Comparison of ENCODE assay signal across 19 mouse cellular contexts in the genomic region with DNA sequence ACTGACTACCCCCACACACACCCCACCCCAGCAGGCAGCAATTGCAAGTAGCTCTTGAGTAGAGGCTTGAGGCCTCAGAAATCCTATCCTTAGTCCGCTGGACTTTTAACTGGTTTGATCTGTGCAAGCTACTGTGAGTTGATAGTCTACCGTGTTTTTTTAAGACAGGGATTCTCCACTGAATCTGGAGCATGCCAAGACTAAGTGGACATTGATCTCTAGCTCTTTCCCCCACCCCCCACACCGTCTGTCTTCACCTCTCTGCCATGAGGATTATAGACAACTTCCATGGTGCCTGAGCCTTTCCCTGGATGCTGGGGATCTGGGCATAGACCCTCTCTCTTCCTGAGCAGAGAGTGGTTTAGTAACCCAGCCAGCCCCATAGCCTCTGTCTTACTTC.
A peak's percentile ranks its signal among the peaks of the same experiment; 100 is the strongest.
DNase-seq lines count a peak whose midpoint lies in the region; ATAC-seq and TF ChIP-seq lines count a peak whose summit lies in the region.
"Had no signal": no experiment of that assay in that cellular context is flagged by ENCODE, and none has a peak within 500 bp of the region (broad histone marks: within the 10 kb centered on the region; RNA-seq: fewer than 3 reads in every experiment).

No protein-coding gene starts in this region.

- H3K9ac ChIP-seq in liver, adult 2 months (ENCODE audit: low read depth, low read length) = no peak overlapping the region
- H3K9ac ChIP-seq in liver, postnatal 0 days (replicated peaks) = no peak overlapping the region
- no peak overlapping the region for H3K9ac ChIP-seq in kidney, embryonic 15.5 days
- H3K9ac ChIP-seq: embryonic facial prominence, embryonic 15.5 days; heart, embryonic 12.5 days; hindbrain, embryonic 14.5 days had no signal

- H3K27ac ChIP-seq in liver, adult 2 months (replicated peaks; ENCODE audit: insufficient read depth, low read depth, low read length) = peak overlapping the region; percentile 57
- no peak overlapping the region for H3K27ac ChIP-seq in liver, postnatal 0 days (ENCODE audit: low read depth)
- H3K27ac ChIP-seq in kidney, embryonic 15.5 days = no peak overlapping the region
- H3K27ac ChIP-seq: embryonic facial prominence, embryonic 15.5 days; forebrain, embryonic 10.5 days; hindbrain, embryonic 10.5 days; hindbrain, embryonic 14.5 days had no signal

- TF ChIP-seq EP300 in liver, postnatal 0 days (IDR thresholded peaks at IDR 0.05; ENCODE audit: low read depth) = no peak

- H3K9me3 ChIP-seq in liver, postnatal 0 days (ENCODE audit: low read length) = no peaks in the 10 kb centered on the region
- H3K9me3 ChIP-seq in kidney, embryonic 15.5 days (replicated peaks) = no peaks in the 10 kb centered on the region
- H3K9me3 ChIP-seq: embryonic facial prominence, embryonic 15.5 days; forebrain, embryonic 10.5 days; heart, embryonic 12.5 days; hindbrain, embryonic 10.5 days had no signal

- intact Hi-C loops in gastrocnemius, postnatal 14 days (cut with DNase I; ENCODE audit: low total_unique reads) = no loop called here

- ATAC-seq in liver, postnatal 0 days = no peak
- peak; percentile 19; the same call in 1 of the 2 replicates for ATAC-seq in kidney, embryonic 15.5 days (replicated peaks; ENCODE audit: low FRiP score)
- ATAC-seq: forebrain, embryonic 14.5 days had no signal

- TF ChIP-seq CTCF in liver, adult 2 months (IDR thresholded peaks at IDR 0.05; ENCODE audit: low read depth, low read length) = no peak
- TF ChIP-seq CTCF in liver, postnatal 0 days (IDR thresholded peaks at IDR 0.05; ENCODE audit: low read depth) = no peak

- no peaks in the 10 kb centered on the region for H3K36me3 ChIP-seq in liver, adult 2 months (ENCODE audit: control insufficient read depth, insufficient read depth, low read length)
- H3K36me3 ChIP-seq in liver, postnatal 0 days (replicated peaks; ENCODE audit: insufficient read depth, low read length) = no peaks in the 10 kb centered on the region
- no peaks in the 10 kb centered on the region for H3K36me3 ChIP-seq in kidney, embryonic 15.5 days
- H3K36me3 ChIP-seq: embryonic facial prominence, embryonic 15.5 days; forebrain, embryonic 10.5 days; heart, embryonic 12.5 days; hindbrain, embryonic 10.5 days had no signal

- H3K4me1 ChIP-seq in liver, adult 2 months (ENCODE audit: control insufficient read depth, insufficient read depth, low read length) = peaks cover 26% of the 10 kb centered on the region
- peaks cover 11% of the 10 kb centered on the region; the same call in 1 of the 2 replicates for H3K4me1 ChIP-seq in liver, postnatal 0 days (ENCODE audit: insufficient read depth)
- H3K4me1 ChIP-seq in kidney, embryonic 15.5 days = no peaks in the 10 kb centered on the region
- H3K4me1 ChIP-seq: embryonic facial prominence, embryonic 15.5 days; forebrain, embryonic 10.5 days had no signal

- WGBS in liver, adult 2 months = 27% methylated on average over 3 of the region's 3 CpGs
- WGBS in liver, postnatal 0 days (ENCODE audit: insufficient replicate concordance) = 62% methylated on average over 3 of the region's 3 CpGs
- WGBS in kidney, embryonic 15.5 days = 65% methylated on average over 3 of the region's 3 CpGs

- H3K27me3 ChIP-seq in liver, adult 2 months (ENCODE audit: control insufficient read depth, insufficient read depth, low read length) = no peaks in the 10 kb centered on the region
- H3K27me3 ChIP-seq in liver, postnatal 0 days (ENCODE audit: insufficient read depth, low read length) = no peaks in the 10 kb centered on the region
- no peaks in the 10 kb centered on the region for H3K27me3 ChIP-seq in kidney, embryonic 15.5 days
- H3K27me3 ChIP-seq: embryonic facial prominence, embryonic 15.5 days; heart, embryonic 12.5 days had no signal

- peaks cover 24% of the 10 kb centered on the region for H3K79me2 ChIP-seq in liver, adult 2 months (ENCODE audit: control insufficient read depth, insufficient read depth, low read length)

- TF ChIP-seq POLR2A in liver, adult 2 months (IDR thresholded peaks at IDR 0.05; ENCODE audit: extremely low read depth, insufficient read depth, low read length) = no peak

- no peak overlapping the region for H3K4me2 ChIP-seq in liver, postnatal 0 days (ENCODE audit: low read depth, low read length)
- H3K4me2 ChIP-seq in kidney, embryonic 15.5 days = no peak overlapping the region
- H3K4me2 ChIP-seq: embryonic facial prominence, embryonic 15.5 days; heart, embryonic 12.5 days; hindbrain, embryonic 14.5 days had no signal

- no peak overlapping the region for H3K4me3 ChIP-seq in liver, adult 2 months (ENCODE audit: insufficient read depth, low read depth, low read length)
- no peak overlapping the region for H3K4me3 ChIP-seq in liver, postnatal 0 days (ENCODE audit: low read depth, low read length)
- H3K4me3 ChIP-seq in kidney, embryonic 15.5 days (replicated peaks) = no peak overlapping the region
- H3K4me3 ChIP-seq: embryonic facial prominence, embryonic 15.5 days; erythroblast, embryonic 14.5 days; forebrain, embryonic 10.5 days; heart, embryonic 12.5 days; hindbrain, embryonic 10.5 days had no signal

- DNase-seq in liver, adult 2 months (ENCODE audit: extremely low read depth, low read depth, low spot score) = peak; percentile 78
- no peak for DNase-seq in liver, postnatal 0 days
- DNase-seq in kidney, postnatal 36 days = peak; percentile 81 to 82
- no peak for DNase-seq in gastrocnemius, postnatal 14 days
- no peak for DNase-seq in adrenal gland, postnatal 14 days
- no peak for DNase-seq in testis, postnatal 10 days (ENCODE audit: low spot score)
- DNase-seq: adrenal gland, adult 2 months; adrenal gland, postnatal 36 days; cerebellum, adult 2 months; cerebellum, postnatal 10 days; embryo, embryonic 11 days had no signal

Comparison
In these comparisons a context has a peak if more than half of its experiments do, and no peak if none do; other contexts are left out.
1. DNase-seq: peak in liver, adult 2 months (single experiment) and kidney, postnatal 36 days (2 of 2); none in liver, postnatal 0 days (single experiment), gastrocnemius, postnatal 14 days (single experiment), adrenal gland, postnatal 14 days (single experiment) and testis, postnatal 10 days (single experiment).